Mouse (Mus musculus) C2C12 (cell line): ENCODE data around the gene Tap2.

ENCODE experiments used
- CEBPB ChIP-seq: IDR thresholded peaks from one replicate; pipeline ENCODE4 v1.6.1; 2011; ENCODE audit warnings: low read depth, mild to moderate bottlenecking, control low read depth, moderate library complexity
- CTCF ChIP-seq: IDR thresholded peaks from one replicate; pipeline ENCODE4 v1.5.1; 2011; ENCODE audit not compliant: control insufficient read depth, insufficient read depth, insufficient read length
- MYOD1 ChIP-seq: IDR thresholded peaks from one replicate; pipeline ENCODE4 v1.6.1; 2011; ENCODE audit warnings: low read depth; ENCODE audit not compliant: control insufficient read depth, insufficient read length
- MYOG ChIP-seq: IDR thresholded peaks from one replicate; pipeline ENCODE4 v1.6.1; 2011; ENCODE audit not compliant: control insufficient read depth, insufficient read length; ENCODE audit errors: extremely low read depth

GRCm38 (mm10) chr17:34204303-34205010, 1.1 kb downstream of the Tap2 start:
- TF ChIP-seq CTCF (peak; percentile 93), MYOG (no peak), CEBPB (no peak), MYOD1 (no peak)
